Mouse (Mus musculus) testis, adult 2 months (tissue): Measurements from ENCODE around the gene Igsf11. TPM values are rescaled to one million over a fixed set of nuclear protein-coding genes. Genes with fewer than 3 reads are reported as not detected.
A peak's percentile ranks its signal among the peaks of the same experiment; 100 is the strongest.

Experiments used
- H3K27ac ChIP-seq: fragments of 200-500 bp; 2 replicates; pipeline ENCODE4 v1.5.1; 2012; ENCODE audit warnings: low read depth, low read length; ENCODE audit not compliant: control insufficient read depth, insufficient read depth
- H3K27me3 ChIP-seq: fragments of 200-500 bp; 2 replicates; pipeline ENCODE4 v1.6.1; 2012; ENCODE audit warnings: mild to moderate bottlenecking, low read length, moderate library complexity; ENCODE audit not compliant: control insufficient read depth, insufficient read depth
- H3K36me3 ChIP-seq: fragments of 200-500 bp; 2 replicates; pipeline ENCODE4 v1.6.1; 2012; ENCODE audit warnings: mild to moderate bottlenecking, low read length; ENCODE audit not compliant: control insufficient read depth, insufficient read depth
- H3K4me1 ChIP-seq: fragments of 200-500 bp; 2 replicates; pipeline ENCODE4 v1.6.1; 2012; ENCODE audit warnings: low read length; ENCODE audit not compliant: control insufficient read depth, insufficient read depth
- H3K4me3 ChIP-seq: fragments of 200-500 bp; 2 replicates; pipeline ENCODE4 v1.5.1; 2012; ENCODE audit warnings: low read depth, mild to moderate bottlenecking, low read length, moderate library complexity, mixed read lengths; ENCODE audit not compliant: control insufficient read depth
- CTCF ChIP-seq: fragments of 200-500 bp; IDR thresholded peaks from 2 replicates; pipeline ENCODE4 v1.5.1; 2012; ENCODE audit warnings: low read depth, mild to moderate bottlenecking, inconsistent platforms, low read length, moderate library complexity; ENCODE audit not compliant: control insufficient read depth, insufficient read depth, insufficient replicate concordance
- POLR2A ChIP-seq: fragments of 200-500 bp; IDR thresholded peaks from 2 replicates; pipeline ENCODE4 v1.6.1; 2012; ENCODE audit warnings: low read depth, mild to moderate bottlenecking, inconsistent platforms, low read length, moderate library complexity; ENCODE audit not compliant: control insufficient read depth
- polyA plus RNA-seq: library from polyadenylated mRNA; depleted of rRNA; stranded (reverse); fragments of >200 nt; gene quantifications from 2 replicates; pipeline ENCODE4 v1.2.3, GENCODE M21; 2012

Gene Igsf11
- polyA plus RNA-seq, 1 experiment, result 95.5 TPM

DNA sequence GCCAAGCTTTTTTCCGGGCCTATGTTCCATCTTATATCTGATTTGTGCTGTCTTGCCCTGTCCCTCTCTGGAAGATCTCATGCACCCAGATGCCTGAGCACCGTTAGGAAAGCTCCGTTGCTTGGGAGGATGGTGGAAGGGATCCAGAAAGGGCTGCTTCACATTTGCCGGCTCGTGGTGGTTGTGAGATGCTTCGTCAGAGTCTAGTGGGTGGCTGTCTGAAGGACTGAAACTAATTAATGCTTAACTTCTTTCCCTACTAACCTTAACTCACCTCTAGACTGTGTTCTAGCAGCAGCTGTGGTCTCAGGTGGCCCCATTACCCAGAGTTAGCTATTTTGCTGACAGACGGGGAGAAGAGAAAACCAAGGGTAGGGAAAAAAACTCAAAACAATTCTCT is 54.0 kb downstream of the Igsf11 start:
- no peak overlapping the region for H3K4me3 ChIP-seq
- H3K27me3 ChIP-seq, result no peaks in the 10 kb centered on the region
- peak overlapping the region; percentile 30; the same call in 1 of the 2 replicates for H3K27ac ChIP-seq
- H3K4me1 ChIP-seq, result no peaks in the 10 kb centered on the region; the same call in 1 of the 2 replicates
- H3K36me3 ChIP-seq, result no peaks in the 10 kb centered on the region
- TF ChIP-seq POLR2A (no peak), CTCF (no peak)

DNA sequence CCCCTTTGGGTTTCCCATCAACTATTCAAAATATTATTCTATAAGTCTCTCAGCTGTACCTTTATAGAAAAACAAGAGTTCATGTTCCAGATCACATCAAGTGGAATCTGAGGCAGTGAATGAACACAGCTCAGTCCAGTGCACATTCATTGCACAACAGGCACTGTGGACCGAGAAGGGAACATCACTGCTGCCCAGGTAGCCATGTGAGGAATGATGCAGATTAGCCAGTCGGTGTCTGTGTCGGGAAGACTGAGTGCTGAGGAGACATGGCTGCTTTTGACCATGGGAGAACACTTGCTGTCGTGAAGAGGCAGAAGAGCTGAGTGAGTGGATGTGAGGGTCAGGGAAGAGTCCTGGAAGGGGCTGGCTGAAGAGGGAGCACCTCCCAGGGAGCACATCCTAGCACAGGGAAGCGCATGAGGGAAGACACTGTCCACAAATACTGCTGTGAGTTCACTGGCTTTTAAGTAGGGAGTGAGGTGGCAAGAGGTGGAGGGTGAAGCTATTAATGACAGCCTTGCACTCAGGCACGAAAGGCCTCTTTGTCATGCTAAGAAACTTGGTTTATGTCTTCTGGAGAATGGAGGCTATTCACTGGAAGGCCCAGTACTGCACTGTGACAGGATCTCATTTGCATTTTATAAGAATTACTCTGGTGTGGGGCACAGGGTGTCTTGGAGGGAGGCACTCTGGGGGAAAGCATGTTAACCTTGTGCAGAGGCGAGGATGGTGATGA is 54.8 kb downstream of the Igsf11 start:
- Histone ChIP-seq H3K4me1 (no peaks in the 10 kb centered on the region; the same call in 1 of the 2 replicates), H3K27ac (peak overlapping the region; percentile 46), H3K27me3 (no peaks in the 10 kb centered on the region), H3K4me3 (no peak overlapping the region), H3K36me3 (no peaks in the 10 kb centered on the region)
- TF ChIP-seq POLR2A, result no peak

DNA sequence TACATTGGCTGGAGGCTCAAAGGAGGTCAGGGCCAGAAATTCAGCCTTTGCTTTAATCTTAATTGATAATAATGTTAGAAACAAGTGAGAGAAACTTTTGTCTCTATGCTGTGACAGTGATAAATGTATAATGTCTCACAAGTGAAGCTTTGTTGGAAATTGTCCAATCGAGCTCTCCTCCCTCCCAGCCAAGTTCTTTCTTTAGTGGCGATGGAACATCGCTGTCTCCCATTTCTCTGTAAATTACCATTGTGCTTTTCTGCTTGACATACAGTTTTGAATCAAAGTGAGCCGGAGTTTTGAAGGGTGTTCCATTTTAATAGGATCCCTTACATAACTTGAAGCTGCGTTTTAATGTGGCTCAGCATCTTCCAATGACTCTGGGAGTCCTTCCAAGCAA is 56.0 kb downstream of the Igsf11 start:
- Histone ChIP-seq H3K4me3 (no peak overlapping the region), H3K27me3 (no peaks in the 10 kb centered on the region), H3K4me1 (no peaks in the 10 kb centered on the region; the same call in 1 of the 2 replicates), H3K36me3 (no peaks in the 10 kb centered on the region), H3K27ac (no peak overlapping the region)
- TF ChIP-seq POLR2A (no peak), CTCF (no peak)

DNA sequence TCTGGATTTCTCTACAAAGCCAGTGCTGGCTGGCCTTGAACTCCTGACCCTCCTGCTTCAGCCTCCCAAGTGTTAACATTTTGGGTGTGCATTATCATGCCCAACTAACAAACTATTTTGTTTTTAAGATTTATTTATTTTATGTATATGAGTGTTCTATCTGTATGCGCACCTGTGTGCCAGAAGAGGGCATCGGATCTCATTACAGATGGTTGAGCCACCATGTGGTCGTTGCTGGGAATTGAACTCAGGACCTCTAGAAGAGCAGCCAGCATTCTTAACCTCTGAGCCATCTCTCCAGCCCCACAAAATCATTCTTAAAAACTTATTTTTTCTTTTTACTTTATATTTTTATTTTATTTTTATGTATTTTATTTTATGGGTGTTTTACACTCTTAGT is 60.4 kb downstream of the Igsf11 start:
- no peaks in the 10 kb centered on the region for H3K4me1 ChIP-seq
- TF ChIP-seq CTCF, result no peak
- TF ChIP-seq POLR2A, result no peak
- no peaks in the 10 kb centered on the region for H3K27me3 ChIP-seq
- H3K27ac ChIP-seq, result no peak overlapping the region
- H3K4me3 ChIP-seq, result no peak overlapping the region
- no peaks in the 10 kb centered on the region for H3K36me3 ChIP-seq

DNA sequence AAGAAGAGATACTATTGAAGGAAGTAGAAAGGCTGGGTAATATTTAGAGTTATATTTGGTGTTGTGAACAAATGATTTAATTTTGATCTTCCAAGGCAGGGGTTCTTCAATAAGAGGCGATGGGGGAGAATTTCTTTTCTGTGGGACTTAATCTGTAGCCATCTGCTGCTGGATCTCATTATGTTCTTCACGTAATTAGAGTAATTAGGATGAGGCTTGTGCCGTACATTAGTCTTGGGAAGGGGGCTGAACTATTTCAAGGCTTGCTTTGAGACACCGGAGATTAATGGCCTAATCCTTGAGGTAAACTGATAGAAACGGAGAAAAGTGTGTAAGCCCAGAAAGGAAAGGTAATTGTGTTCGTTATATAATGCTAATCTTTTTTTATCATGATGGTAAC is 61.4 kb downstream of the Igsf11 start:
- TF ChIP-seq CTCF (no peak), POLR2A (no peak)
- no peaks in the 10 kb centered on the region for H3K27me3 ChIP-seq
- no peak overlapping the region for H3K27ac ChIP-seq
- H3K4me3 ChIP-seq, result no peak overlapping the region
- no peaks in the 10 kb centered on the region for H3K4me1 ChIP-seq
- no peaks in the 10 kb centered on the region for H3K36me3 ChIP-seq

DNA sequence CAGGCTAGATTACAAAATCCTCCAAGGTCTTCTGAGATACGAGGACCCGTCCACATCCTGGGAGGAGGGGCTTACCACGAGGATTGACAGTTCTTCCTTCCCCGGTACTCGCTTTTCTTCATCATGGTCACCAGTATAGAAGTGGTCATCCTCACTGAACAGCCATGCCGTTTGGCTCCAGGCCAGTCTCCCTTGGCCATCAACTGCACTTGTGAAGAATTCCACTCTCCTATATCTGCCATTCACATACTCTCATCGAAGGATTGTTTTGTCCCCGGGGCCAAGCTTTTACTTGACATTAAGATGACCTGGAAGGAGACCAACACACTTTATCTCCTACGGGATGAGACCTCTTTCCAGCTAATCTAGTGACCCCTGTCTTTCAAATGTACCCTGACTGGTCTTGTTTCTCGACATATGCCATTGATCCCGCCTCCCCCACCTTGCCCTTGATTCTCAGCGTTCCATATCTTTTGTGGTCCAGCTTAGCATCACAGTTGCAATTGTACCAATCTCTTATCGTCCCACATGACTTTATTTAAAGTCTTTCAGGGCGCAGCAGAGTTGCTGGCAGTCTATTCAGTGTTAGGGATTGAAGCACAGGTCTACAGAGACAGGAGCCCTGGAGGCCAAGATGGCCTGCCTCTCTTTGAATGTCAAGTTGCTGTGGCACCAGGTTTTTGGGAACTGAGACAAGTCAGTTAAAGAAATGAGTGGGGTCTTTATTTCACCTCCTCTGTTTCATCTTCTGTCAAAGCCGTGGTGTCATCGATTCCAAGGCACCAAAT is 62.2 kb downstream of the Igsf11 start:
- Histone ChIP-seq H3K4me1 (no peaks in the 10 kb centered on the region), H3K36me3 (no peaks in the 10 kb centered on the region), H3K27ac (no peak overlapping the region), H3K27me3 (no peaks in the 10 kb centered on the region), H3K4me3 (no peak overlapping the region)
- no peak for TF ChIP-seq POLR2A
- TF ChIP-seq CTCF, result no peak

DNA sequence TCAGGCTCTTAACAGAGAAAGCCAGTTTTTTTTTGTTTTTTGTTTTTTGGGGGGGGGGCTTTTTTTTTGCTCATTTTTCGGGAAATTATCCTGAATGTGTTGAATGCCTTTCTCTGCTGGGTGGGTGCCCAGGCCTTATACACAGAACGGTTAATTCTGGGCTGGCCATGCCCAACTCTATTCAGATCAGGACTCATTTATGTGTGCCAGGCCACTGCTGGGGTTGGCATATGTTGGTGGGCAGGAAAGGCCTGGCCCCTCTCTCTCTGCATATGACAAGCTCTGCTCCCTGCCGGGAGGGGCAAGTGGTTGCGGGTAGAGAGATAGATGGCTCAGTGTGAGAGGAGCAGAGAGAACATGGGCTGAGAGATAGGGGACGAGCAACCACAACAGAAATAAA is 62.8 kb downstream of the Igsf11 start:
- no peaks in the 10 kb centered on the region for H3K27me3 ChIP-seq
- no peak overlapping the region for H3K27ac ChIP-seq
- H3K4me1 ChIP-seq, result no peaks in the 10 kb centered on the region
- no peak overlapping the region for H3K4me3 ChIP-seq
- TF ChIP-seq POLR2A, result no peak
- TF ChIP-seq CTCF, result no peak
- no peaks in the 10 kb centered on the region for H3K36me3 ChIP-seq
